Mouse (Mus musculus) liver, embryonic 16.5 days (tissue): ENCODE measurements around the gene Ercc6l2. TPM values are rescaled to one million over a fixed set of nuclear protein-coding genes. Genes with fewer than 3 reads are reported as not detected.

Source experiments
- ATAC-seq: fragments of 200-750 bp; cut with Nextera tagmentation; 2 replicates; pipeline ENCODE4 v1.8.0; 2017; ENCODE audit warnings: low read depth, mild to moderate bottlenecking, moderate number of reproducible peaks, moderate library complexity
- H3K27ac ChIP-seq: fragments of 300-500 bp; sonication (generic); 2 replicates; pipeline ENCODE4 v1.5.1; 2014; ENCODE audit warnings: mild to moderate bottlenecking, low read length
- H3K27me3 ChIP-seq: fragments of 300-500 bp; sonication (generic); 2 replicates; pipeline ENCODE4 v1.6.1; 2014; ENCODE audit warnings: low read depth, low read length, mixed read lengths; ENCODE audit not compliant: control insufficient read depth, insufficient read depth
- H3K36me3 ChIP-seq: fragments of 300-500 bp; sonication (generic); 2 replicates; pipeline ENCODE4 v1.6.1; 2014; ENCODE audit warnings: mild to moderate bottlenecking; ENCODE audit not compliant: control insufficient read depth, insufficient read depth
- H3K4me1 ChIP-seq: fragments of 300-500 bp; sonication (generic); 2 replicates; pipeline ENCODE4 v1.6.1; 2014; ENCODE audit warnings: low read depth, low read length, mixed read lengths; ENCODE audit not compliant: control insufficient read depth
- H3K4me2 ChIP-seq: fragments of 300-500 bp; sonication (generic); 2 replicates; pipeline ENCODE4 v1.6.1; 2014; ENCODE audit warnings: low read depth, low read length, mixed read lengths
- H3K4me3 ChIP-seq: fragments of 300-500 bp; sonication (generic); 2 replicates; pipeline ENCODE4 v1.5.1; 2014; ENCODE audit warnings: low read depth, mild to moderate bottlenecking, low read length
- H3K9ac ChIP-seq: fragments of 300-500 bp; sonication (generic); 2 replicates; pipeline ENCODE4 v1.6.1; 2014; ENCODE audit warnings: low read depth, low read length
- H3K9me3 ChIP-seq: fragments of 300-500 bp; sonication (generic); replicated peaks from 2 replicates; pipeline ENCODE4 v1.6.1; 2016; ENCODE audit warnings: low read length; ENCODE audit not compliant: control insufficient read depth
- WGBS: fragments of 180-500 bp; shearing (Covaris S2); extraction: QIAGEN DNeasy Blood & Tissue Kit; methylation state at CpG from one replicate; pipeline ENCODE4 v1.1.7; 2014; ENCODE audit not compliant: insufficient replicate concordance; 5-methylcytosine and 5-hydroxymethylcytosine counted together
- polyA plus RNA-seq: library from polyadenylated mRNA; unstranded; fragments of >200 nt; fragmentation: Nextera tagmentation; extraction: Ambion mirVana; gene quantifications from 2 replicates; pipeline ENCODE4 v1.2.1, GENCODE M21; 2015

Ercc6l2 gene
- polyA plus RNA-seq, 1 experiment from 2014 or later: 7.7 TPM

DNA sequence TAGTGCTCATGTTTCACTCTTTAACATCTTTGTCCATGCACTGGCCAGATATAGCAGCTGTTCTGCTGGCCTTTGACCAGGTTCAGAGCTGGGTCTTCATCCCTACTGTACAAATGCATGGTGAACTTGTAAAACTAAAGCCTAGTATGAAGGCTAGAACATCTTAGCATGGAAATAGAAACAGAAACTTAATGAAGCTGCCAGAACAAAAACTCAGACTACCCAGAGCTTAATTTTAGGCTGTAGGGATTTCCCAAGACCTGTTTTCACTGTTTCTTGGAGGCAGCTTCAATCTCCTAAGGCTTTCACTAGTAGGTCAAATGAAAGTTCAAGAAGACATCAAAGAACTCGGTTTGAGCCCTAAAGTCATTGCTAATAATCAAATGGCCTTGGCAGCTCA is 15.1 kb upstream of the Ercc6l2 start:
- no peak overlapping the region for H3K4me3 ChIP-seq
- no peak overlapping the region for H3K9ac ChIP-seq
- no peaks in the 10 kb centered on the region for H3K27me3 ChIP-seq
- no peak for ATAC-seq
- no peak overlapping the region for H3K4me2 ChIP-seq
- H3K27ac ChIP-seq: no peak overlapping the region
- no peaks in the 10 kb centered on the region for H3K9me3 ChIP-seq
- no peaks in the 10 kb centered on the region for H3K36me3 ChIP-seq
- WGBS: 39% methylated on average over 1 of the region's 1 CpGs
- no peaks in the 10 kb centered on the region for H3K4me1 ChIP-seq

- ATAC-seq: no peak
- H3K9ac ChIP-seq: no peak overlapping the region
- no peak overlapping the region for H3K4me2 ChIP-seq
- H3K27ac ChIP-seq: no peak overlapping the region
- H3K4me3 ChIP-seq: no peak overlapping the region
- 80% methylated on average over 1 of the region's 1 CpGs for WGBS
- H3K4me1 ChIP-seq: no peaks in the 10 kb centered on the region
- no peaks in the 10 kb centered on the region for H3K9me3 ChIP-seq
- no peaks in the 10 kb centered on the region for H3K36me3 ChIP-seq
- H3K27me3 ChIP-seq: no peaks in the 10 kb centered on the region
These were observed 13.8 kb upstream of the Ercc6l2 start for GRCm38 (mm10) chr13:63801289-63801688.

DNA sequence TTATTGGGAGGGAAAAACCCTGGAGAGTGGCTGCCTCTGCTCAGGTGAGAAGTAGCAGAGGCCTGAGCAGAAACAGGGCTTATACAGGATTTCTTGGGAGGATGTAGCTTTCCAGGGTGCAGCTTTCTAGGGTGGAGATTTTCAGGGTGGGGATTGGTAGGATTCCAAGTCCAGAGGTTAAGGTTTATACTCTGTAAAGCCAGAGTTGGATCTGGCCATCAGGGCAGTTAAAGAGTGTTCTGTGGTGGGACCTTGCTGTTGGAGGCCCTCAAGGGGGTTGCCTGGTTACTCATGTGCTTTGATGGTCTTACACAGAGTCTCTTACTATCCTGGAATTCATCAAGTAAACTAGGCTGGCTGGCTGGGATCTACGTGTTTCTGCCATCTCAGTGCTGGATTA is 7.8 kb upstream of the Ercc6l2 start:
- no peaks in the 10 kb centered on the region for H3K36me3 ChIP-seq
- H3K27me3 ChIP-seq: no peaks in the 10 kb centered on the region
- H3K9me3 ChIP-seq: no peaks in the 10 kb centered on the region
- ATAC-seq: no peak
- no peak overlapping the region for H3K27ac ChIP-seq
- no peak overlapping the region for H3K4me2 ChIP-seq
- WGBS: 52% methylated on average over 1 of the region's 1 CpGs
- no peak overlapping the region for H3K4me3 ChIP-seq
- no peaks in the 10 kb centered on the region for H3K4me1 ChIP-seq
- H3K9ac ChIP-seq: no peak overlapping the region

- H3K27me3 ChIP-seq: no peaks in the 10 kb centered on the region
- no peak overlapping the region for H3K27ac ChIP-seq
- WGBS: 76% methylated on average over 3 of the region's 3 CpGs
- no peak overlapping the region for H3K9ac ChIP-seq
- no peaks in the 10 kb centered on the region for H3K4me1 ChIP-seq
- no peak overlapping the region for H3K4me3 ChIP-seq
- H3K4me2 ChIP-seq: no peak overlapping the region
- no peak for ATAC-seq
- no peaks in the 10 kb centered on the region for H3K9me3 ChIP-seq
- no peaks in the 10 kb centered on the region for H3K36me3 ChIP-seq
These were observed 7.1 kb upstream of the Ercc6l2 start for GRCm38 (mm10) chr13:63807979-63808378.

DNA sequence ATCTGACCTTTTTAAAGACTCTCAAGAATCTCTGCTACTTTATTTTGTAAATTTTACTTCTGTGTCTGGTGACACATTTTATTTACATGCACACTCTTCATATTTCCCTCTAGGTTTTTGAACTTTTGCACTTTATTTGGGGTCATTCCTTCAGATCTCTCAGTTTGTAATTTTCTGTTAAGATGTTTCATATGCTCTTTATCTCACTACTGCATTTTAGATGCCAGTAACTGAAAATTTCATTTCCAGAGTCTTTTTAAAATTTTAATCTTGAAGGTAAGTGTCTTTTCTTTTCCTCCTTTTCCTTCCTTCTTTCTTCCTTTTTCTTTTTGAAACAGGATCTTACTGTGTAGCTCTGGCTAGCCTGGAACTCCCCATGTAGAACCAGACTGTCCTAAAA is 3.6 kb upstream of the Ercc6l2 start:
- ATAC-seq: no peak
- no peak overlapping the region for H3K4me3 ChIP-seq
- H3K27me3 ChIP-seq: no peaks in the 10 kb centered on the region

GRCm38 (mm10) chr13:63815931-63816330 is 891 bp downstream of the Ercc6l2 start:
- Histone ChIP-seq H3K4me3 (peak overlapping the region; percentile 73), H3K9me3 (no peaks in the 10 kb centered on the region), H3K27ac (no peak overlapping the region), H3K27me3 (no peaks in the 10 kb centered on the region), H3K9ac (peak overlapping the region; percentile 81), H3K4me1 (peaks cover 4% of the 10 kb centered on the region), H3K4me2 (peak overlapping the region; percentile 75), H3K36me3 (no peaks in the 10 kb centered on the region)
- no peak for ATAC-seq

More for the DNA sequence above, 3.6 kb upstream of the Ercc6l2 start:
- H3K9me3 ChIP-seq: no peaks in the 10 kb centered on the region
- no peak overlapping the region for H3K27ac ChIP-seq
- H3K4me2 ChIP-seq: no peak overlapping the region
- H3K4me1 ChIP-seq: peaks cover 4% of the 10 kb centered on the region
- no peak overlapping the region for H3K9ac ChIP-seq
- H3K36me3 ChIP-seq: no peaks in the 10 kb centered on the region

DNA sequence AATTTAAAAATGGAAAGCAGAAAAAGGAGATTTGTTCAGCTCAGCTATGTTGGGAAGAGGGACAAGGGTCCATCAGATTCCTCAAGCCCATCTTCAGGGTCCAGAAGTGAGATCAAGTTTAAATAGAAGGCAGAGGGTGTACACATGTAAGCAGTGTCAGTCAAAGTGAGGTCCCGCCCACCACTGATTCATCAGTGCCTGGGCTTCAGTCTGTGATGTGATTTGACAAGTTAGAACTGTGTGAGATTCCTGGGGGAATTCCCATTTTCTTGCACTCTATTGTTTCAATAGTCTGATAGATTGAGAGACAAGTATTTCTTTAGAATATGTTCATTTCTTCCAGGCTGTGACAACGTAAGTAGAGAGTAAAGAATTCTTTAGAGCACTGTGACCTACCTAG is 30.7 kb downstream of the Ercc6l2 start:
- Histone ChIP-seq H3K4me3 (no peak overlapping the region), H3K27ac (no peak overlapping the region), H3K9ac (no peak overlapping the region), H3K9me3 (no peaks in the 10 kb centered on the region), H3K36me3 (peaks cover 5% of the 10 kb centered on the region), H3K4me2 (no peak overlapping the region), H3K4me1 (no peaks in the 10 kb centered on the region), H3K27me3 (no peaks in the 10 kb centered on the region)
- 89% methylated on average over 2 of the region's 2 CpGs for WGBS
- ATAC-seq: no peak

DNA sequence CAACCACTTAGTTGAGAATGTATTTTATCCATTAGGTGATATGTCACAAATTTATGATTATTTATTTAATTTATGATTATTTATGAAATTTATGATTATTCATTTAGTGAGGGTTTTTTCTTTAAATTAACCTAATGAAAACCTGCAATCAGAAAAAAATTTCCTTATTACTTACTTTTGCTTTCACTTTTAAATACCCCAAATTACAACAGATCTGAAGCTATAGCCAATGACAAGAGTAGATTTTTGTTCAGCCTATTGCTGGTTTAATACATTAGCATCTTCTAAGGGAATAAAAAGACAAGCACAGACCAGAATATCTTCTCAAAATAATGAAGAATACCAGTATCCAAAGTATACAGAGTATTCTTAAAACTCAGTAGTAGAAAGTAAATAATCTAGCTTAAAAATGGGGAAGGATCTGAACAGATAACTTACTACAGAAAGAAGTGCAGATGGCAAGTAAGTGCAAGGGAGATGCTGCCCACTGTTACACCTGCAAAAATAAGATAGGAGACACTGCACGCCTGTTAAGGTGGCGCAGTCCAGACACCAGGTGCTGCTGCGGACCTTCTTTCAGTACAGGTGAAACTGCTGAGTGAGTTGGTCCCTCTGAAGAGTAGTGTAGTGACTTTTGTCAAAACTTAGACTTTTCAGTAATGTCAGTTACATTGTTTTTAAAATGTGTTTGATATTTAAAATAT is 35.4 kb downstream of the Ercc6l2 start:
- Histone ChIP-seq H3K4me1 (no peaks in the 10 kb centered on the region), H3K4me2 (no peak overlapping the region), H3K27me3 (no peaks in the 10 kb centered on the region), H3K27ac (no peak overlapping the region), H3K9me3 (no peaks in the 10 kb centered on the region), H3K4me3 (no peak overlapping the region), H3K9ac (no peak overlapping the region), H3K36me3 (peaks cover 5% of the 10 kb centered on the region)
- no peak for ATAC-seq
- WGBS: 61% methylated on average over 3 of the region's 3 CpGs

DNA sequence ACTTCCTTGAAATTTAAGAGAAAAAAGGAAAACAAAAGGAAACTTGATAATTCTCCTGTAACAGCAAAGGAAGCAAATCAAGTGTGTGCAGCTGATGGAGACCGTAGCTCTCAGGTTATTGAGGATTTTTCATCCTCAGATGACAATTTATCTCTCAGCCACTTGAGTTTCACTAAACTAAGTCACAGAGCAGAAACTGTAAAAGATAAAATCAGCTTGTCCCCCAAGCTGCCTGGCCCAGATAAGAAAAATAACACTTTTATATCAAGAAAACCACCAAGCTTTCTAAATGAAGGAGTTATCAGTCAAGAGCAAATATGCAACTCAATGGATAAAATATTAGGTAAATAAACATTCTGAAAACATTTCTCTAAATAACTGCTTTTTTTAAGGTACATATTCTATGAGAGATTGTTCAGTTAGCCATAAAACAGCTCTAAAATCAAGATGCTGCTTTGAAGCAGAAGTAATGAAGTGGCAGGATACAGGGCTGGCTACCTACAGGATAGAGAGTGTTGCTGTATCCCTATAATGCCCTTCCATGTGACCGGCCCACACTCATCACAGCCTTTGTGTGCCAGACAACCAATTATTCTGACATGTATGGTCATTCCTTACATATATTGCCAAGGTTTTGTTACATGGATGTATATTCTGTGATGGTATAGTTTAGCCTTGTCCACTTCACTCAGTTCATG is 57.7 kb downstream of the Ercc6l2 start:
- peak overlapping the region; percentile 41; the same call in 1 of the 2 replicates for H3K27ac ChIP-seq
- H3K4me2 ChIP-seq: peak overlapping the region; percentile 20; the same call in 1 of the 2 replicates
- H3K4me1 ChIP-seq: peaks cover 3% of the 10 kb centered on the region; the same call in 1 of the 2 replicates
- peak; percentile 35; the same call in 1 of the 2 replicates for ATAC-seq
- no peaks in the 10 kb centered on the region for H3K27me3 ChIP-seq
- H3K4me3 ChIP-seq: no peak overlapping the region
- 52% methylated on average over 2 of the region's 2 CpGs for WGBS
- H3K9me3 ChIP-seq: no peaks in the 10 kb centered on the region
- peaks cover 4% of the 10 kb centered on the region; the same call in 1 of the 2 replicates for H3K36me3 ChIP-seq
- no peak overlapping the region for H3K9ac ChIP-seq
